Mouse (Mus musculus): ENCODE measurements around the gene Smoc1.
A peak's percentile ranks its signal among the peaks of the same experiment; 100 is the strongest.

Smoc1 gene

DNA sequence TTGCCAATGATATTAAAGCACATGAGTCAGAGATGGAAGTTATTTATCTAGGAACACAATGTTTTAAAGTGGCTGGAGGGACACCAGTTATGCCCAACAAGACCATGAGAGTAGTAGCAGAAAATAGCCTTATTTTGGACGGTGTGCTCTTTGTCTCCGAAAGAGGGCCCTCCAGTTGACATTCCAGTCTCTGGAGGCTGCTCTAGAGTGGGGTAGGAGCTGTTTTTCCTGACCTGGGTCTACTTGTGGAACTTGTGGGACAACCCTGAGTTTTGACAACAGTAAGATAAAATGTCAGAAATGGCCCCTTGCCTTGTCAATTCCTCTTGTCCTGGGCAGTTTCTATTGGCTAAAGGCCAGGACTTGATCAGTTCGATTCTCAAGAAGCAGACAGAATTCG is 104.5 kb downstream of the Smoc1 start:
- no peak for DNase-seq (ENCODE audit: low spot score)

- no peak for DNase-seq (ENCODE audit: low spot score)
These were observed 106.6 kb downstream of the Smoc1 start for GRCm38 (mm10) chr12:81133055-81133665.

- no peak for DNase-seq (ENCODE audit: low spot score)
These were observed 111.6 kb downstream of the Smoc1 start for GRCm38 (mm10) chr12:81138217-81138616.

- DNase-seq (ENCODE audit: low spot score) = no peak
These were observed 112.9 kb downstream of the Smoc1 start for GRCm38 (mm10) chr12:81139463-81139862.

- peak; percentile 69 for DNase-seq (ENCODE audit: low spot score)
These were observed 114.2 kb downstream of the Smoc1 start for GRCm38 (mm10) chr12:81140594-81141328.

GRCm38 (mm10) chr12:81141329-81141711 is 114.7 kb downstream of the Smoc1 start:
- no peak for DNase-seq (ENCODE audit: low spot score)

- DNase-seq (ENCODE audit: low spot score) = no peak
These were observed 115.6 kb downstream of the Smoc1 start for GRCm38 (mm10) chr12:81142231-81142630.

GRCm38 (mm10) chr12:81144201-81144600 is 117.6 kb downstream of the Smoc1 start:
- DNase-seq (ENCODE audit: low spot score) = no peak

DNA sequence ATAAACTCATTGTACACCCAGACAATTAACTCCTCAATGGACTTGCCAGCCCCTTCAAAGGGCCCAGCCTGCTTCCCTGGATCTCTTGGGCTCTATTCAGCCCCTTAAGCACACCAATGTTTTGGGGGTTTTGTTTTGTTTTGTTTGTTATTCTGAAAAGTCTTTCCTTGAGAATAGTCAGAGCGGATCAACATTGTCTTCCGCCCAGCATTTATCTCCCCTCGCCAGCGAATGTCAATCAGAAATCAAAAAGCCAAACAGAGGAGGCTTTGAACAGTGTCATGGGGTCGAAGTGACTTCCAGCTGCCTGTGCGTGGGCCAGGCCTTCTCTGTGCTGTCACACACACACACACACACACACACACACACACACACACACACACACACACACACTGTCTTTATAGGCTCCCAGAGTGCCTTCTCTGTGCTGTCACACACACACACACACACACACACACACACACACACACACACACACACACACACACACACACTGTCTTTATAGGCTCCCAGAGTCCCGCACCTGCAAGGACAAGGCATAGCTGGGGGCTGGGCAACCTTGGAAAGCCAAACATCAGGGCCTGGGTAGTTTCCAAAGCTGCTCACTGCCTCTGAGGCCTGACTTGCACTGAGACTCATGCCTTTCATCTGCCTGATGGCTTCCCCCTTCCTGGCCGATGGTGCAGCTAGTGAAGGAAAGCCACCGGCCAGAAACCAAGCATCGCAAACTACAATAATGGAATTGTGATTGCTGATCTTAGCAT is 120.0 kb downstream of the Smoc1 start:
- DNase-seq (ENCODE audit: low spot score) = peak; percentile 77

DNA sequence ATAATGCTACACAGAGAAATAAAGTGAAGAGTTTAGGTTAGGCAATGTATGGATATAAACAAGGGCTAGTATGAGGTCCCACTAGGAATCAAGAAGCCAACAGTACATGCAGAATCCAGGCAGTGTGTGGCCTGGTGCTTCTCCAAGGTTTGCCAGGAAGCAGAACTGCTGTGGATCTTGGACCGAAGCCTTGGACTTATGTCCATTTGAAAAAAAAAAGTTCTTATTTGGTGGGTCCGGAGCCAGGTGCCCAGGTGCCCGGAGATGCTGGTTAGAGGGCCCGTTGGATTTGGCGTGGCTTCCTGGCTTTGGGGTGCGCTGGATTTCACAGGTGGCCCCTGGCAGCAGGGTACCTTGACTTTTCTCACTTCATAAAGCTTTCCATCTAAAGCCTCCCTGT is 121.3 kb downstream of the Smoc1 start:
- no peak for DNase-seq (ENCODE audit: low spot score)

GRCm38 (mm10) chr12:81150917-81151316 is 124.3 kb downstream of the Smoc1 start:
- DNase-seq (ENCODE audit: low spot score) = no peak

- no peak for DNase-seq (ENCODE audit: low spot score)
These were observed 125.5 kb downstream of the Smoc1 start for GRCm38 (mm10) chr12:81152082-81152481.

GRCm38 (mm10) chr12:81155675-81156074 is 129.1 kb downstream of the Smoc1 start:
- DNase-seq (ENCODE audit: low spot score) = peak; percentile 52

DNA sequence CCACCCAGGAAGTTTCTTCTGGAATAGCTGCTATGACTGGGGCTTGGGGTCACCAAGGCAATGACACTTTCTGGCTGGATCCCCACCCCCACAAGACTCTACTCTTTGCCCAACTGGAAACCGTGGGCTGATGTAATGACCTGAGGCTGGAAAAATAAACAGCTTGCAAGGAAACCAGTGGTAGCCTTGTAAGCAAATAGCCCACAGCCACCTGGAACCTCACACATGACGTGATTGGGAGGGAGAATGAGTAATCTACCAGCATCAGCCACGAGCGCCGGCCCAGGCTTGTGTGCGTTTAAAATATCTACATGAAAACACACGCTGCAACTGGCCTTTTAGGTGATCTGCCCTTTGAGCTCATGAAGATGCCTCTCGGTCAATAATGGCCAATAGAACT is 130.2 kb downstream of the Smoc1 start:
- DNase-seq (ENCODE audit: low spot score) = no peak

DNA sequence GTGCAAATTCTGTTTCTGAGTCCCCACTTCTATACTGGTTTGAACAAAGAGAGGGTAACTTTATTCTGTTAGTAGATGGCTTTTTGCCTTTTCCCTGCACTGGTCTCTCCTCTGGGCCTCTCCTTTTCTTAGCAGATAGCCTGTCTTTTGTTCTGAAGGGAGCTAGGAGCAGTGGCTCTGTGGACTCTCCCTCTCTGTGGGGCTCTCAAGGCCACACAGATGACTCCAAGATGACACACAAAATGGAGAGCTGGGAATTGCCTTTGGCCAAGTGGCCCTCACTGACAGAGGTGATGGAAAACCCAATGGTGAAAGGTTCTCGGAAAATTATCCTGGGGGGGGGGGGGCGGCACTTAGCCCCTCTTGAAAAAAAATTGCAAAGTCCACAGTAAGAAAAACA is 133.3 kb downstream of the Smoc1 start:
- no peak for DNase-seq (ENCODE audit: low spot score)

GRCm38 (mm10) chr12:81160425-81160824 is 133.8 kb downstream of the Smoc1 start:
- no peak for DNase-seq (ENCODE audit: low spot score)

DNA sequence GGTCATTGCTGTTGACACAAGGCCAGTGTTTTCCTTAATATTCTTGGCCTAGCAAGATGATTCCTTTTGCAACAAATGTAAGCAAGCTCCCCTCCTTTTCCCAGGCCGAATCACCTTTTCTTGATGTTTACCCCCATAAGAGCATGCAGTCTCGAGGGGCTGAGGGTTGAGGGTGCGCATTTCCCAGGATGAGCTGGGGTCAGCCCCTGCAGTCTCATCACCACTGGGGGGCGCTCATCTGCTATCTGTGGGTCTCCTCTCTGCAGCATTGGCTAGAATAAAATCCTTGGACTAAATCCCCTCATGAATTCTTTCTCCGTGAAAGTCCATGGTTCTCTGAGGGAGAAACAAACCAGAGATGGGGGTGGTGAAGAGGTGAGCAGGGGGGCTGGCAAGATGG is 134.2 kb downstream of the Smoc1 start:
- DNase-seq (ENCODE audit: low spot score) = peak; percentile 70

- DNase-seq (ENCODE audit: low spot score) = peak; percentile 65
These were observed 134.7 kb downstream of the Smoc1 start for GRCm38 (mm10) chr12:81161282-81161681.

DNA sequence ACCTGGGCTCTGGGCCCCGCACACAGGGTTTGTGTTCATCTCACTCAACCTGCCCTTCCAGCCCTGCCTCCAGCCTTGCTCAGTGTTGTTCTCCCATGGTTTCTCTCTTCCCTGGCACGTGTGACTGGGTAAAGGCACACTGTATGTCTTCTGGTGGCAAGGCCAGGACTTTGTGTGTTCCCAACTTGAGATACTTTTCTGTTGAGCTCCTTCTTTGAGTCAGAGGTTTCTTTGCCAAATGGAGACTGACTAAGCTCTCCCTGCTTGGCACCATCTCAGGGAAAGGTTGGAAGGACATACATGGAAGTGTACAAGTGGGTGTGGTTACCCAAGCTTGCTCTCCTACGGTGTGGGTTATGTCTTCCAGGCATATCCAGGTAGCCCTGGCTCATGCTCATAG is 136.5 kb downstream of the Smoc1 start:
- DNase-seq (ENCODE audit: low spot score) = no peak

DNA sequence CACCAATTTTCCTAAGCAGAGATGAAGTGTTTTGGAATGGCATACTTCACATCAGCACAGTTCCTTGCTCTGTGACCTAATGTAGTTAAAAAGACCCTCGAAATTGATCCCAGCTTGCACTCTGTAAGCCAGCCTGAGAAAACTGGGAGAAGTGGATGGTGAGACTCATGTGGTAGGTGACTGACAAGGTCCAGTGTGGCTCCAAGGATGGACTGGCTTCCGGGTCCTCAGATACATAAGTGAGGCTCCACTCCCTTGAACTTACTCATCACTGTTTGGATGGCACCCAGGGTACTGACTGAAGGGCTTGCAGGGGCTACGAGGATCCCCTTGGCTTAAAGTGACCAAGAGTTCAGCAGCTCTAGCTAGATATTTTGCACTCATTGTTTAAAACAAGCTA is 137.0 kb downstream of the Smoc1 start:
- DNase-seq (ENCODE audit: low spot score) = no peak

- no peak for DNase-seq (ENCODE audit: low spot score)
These were observed 139.5 kb downstream of the Smoc1 start for GRCm38 (mm10) chr12:81166092-81166491.

DNA sequence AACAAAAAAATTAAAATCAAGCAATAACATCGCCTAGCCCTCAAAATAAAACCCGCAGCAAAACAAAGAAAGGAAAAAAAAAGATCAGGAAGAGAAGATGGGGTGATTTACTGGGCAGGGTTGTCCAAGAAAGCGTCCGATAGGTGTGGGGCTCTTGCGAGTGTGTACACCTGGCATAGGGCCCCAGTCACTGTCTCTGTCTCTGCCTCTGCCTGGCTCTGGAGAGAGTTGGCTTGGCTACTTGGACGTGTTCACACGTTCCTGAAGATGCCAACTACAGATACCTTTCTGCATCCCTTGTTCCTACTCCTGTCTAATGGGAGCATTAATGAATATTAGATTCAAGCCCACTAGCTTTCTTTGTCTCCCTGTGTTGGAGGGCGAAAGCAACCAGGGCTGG is 140.0 kb downstream of the Smoc1 start:
- no peak for DNase-seq (ENCODE audit: low spot score)

DNA sequence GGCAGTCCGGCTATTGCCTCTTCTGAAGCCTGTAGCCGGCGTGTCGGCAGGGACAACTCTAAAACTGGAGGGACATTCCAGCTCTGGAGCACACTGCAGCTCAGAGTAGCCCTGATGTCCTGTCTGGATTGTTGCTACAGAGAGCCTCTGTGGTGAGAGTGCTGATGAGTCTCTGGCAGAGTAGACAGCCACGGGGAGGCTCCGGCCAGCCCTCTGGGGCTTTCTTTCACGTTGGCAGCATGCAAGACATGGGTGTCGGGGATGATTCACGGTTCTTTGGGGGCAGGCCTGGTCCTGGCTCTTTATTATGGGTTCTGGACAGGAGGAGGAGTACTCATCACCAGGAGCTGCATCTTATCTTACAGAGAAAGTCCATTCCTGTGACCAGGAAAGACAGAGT is 140.5 kb downstream of the Smoc1 start:
- no peak for DNase-seq (ENCODE audit: low spot score)
